Mouse (Mus musculus): ENCODE results near the gene Adcy6.

GRCm38 (mm10) chr15:98616362-98617175 is 6.7 kb upstream of the Adcy6 start:
- TF ChIP-seq CTCF (conservative IDR thresholded peaks at IDR 0.05 in 1 of 2, IDR thresholded peaks at IDR 0.05 in 1 of 2; ENCODE audit: low read depth in 2 of 2, low read length in 2 of 2), result no peak
- TF ChIP-seq POLR2A (IDR thresholded peaks at IDR 0.05; ENCODE audit: low read depth, low read length), result no peak
- TF ChIP-seq RCOR1 (conservative IDR thresholded peaks at IDR 0.05; ENCODE audit: low read depth, low read length), result no peak
- TF ChIP-seq ZMIZ1 (IDR thresholded peaks at IDR 0.05; ENCODE audit: low read depth, low read length), result no peak
- TF ChIP-seq ZNF384 (IDR thresholded peaks at IDR 0.05; ENCODE audit: low read depth, low read length), result no peak
- no peak for TF ChIP-seq TCF12 (IDR thresholded peaks at IDR 0.05; ENCODE audit: low read depth, low read length)
- no peak for TF ChIP-seq EP300 (IDR thresholded peaks at IDR 0.05; ENCODE audit: low read length)
- TF ChIP-seq JUND (conservative IDR thresholded peaks at IDR 0.05; ENCODE audit: low read depth, low read length), result no peak
- TF ChIP-seq MXI1 (IDR thresholded peaks at IDR 0.05; ENCODE audit: low read depth, low read length), result no peak

All from CH12.LX (cell line).